Mouse (Mus musculus): Measurements from ENCODE around the gene Cd82. TPM values are rescaled to one million over a fixed set of nuclear protein-coding genes. Genes with fewer than 3 reads are reported as not detected.

The Cd82 gene
- polyA plus RNA-seq, 1 experiment from 2014 or later, result 8.1 TPM

DNA sequence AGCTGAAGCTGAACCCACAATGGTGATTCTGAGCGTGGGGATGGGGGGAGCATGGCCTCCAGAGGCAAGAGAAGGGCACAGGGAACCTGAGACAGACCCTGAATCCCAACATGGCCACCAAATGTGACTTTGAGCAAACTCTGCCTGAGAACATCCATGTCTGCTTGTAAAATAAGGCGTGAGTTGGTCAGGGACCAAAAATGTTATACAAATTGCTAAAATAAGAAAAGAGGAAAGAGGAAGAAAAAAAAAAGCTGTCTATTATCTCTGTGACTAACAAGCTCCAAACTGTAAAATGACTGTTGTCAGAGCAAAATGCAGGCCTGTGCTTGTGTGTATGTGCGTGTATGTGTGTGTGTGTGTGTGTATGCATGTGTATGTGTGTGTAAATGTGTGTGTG lies 30.6 kb upstream of the Cd82 start:
- Histone ChIP-seq H3K27me3 (ENCODE audit: control insufficient read depth, insufficient read depth, low read length) (no peaks in the 10 kb centered on the region), H3K4me1 (ENCODE audit: control insufficient read depth, insufficient read depth, low read length) (no peaks in the 10 kb centered on the region), H3K36me3 (ENCODE audit: control insufficient read depth, insufficient read depth, low read length) (no peaks in the 10 kb centered on the region), H3K9ac (replicated peaks; ENCODE audit: low read depth, low read length) (no peak overlapping the region), H3K4me3 (ENCODE audit: low read depth, low read length) (no peak overlapping the region), H3K4me2 (ENCODE audit: low read depth, low read length) (no peak overlapping the region), H3K9me3 (ENCODE audit: control insufficient read depth, low read length) (no peaks in the 10 kb centered on the region), H3K27ac (ENCODE audit: low read depth, low read length) (no peak overlapping the region)
- ATAC-seq (ENCODE audit: low read depth), result no peak
- WGBS, result 71% methylated on average over 3 of the region's 3 CpGs

GRCm38 (mm10) chr2:93490516-93490915 lies 27.6 kb upstream of the Cd82 start:
- Histone ChIP-seq H3K4me1 (ENCODE audit: control insufficient read depth, insufficient read depth, low read length) (no peaks in the 10 kb centered on the region), H3K9ac (replicated peaks; ENCODE audit: low read depth, low read length) (no peak overlapping the region), H3K36me3 (ENCODE audit: control insufficient read depth, insufficient read depth, low read length) (no peaks in the 10 kb centered on the region), H3K4me2 (ENCODE audit: low read depth, low read length) (no peak overlapping the region), H3K27me3 (ENCODE audit: control insufficient read depth, insufficient read depth, low read length) (no peaks in the 10 kb centered on the region), H3K4me3 (ENCODE audit: low read depth, low read length) (no peak overlapping the region), H3K9me3 (ENCODE audit: control insufficient read depth, low read length) (no peaks in the 10 kb centered on the region), H3K27ac (ENCODE audit: low read depth, low read length) (no peak overlapping the region)
- 85% methylated on average over 2 of the region's 2 CpGs for WGBS
- no peak for ATAC-seq (ENCODE audit: low read depth)

GRCm38 (mm10) chr2:93488911-93489587 lies 26.1 kb upstream of the Cd82 start:
- Histone ChIP-seq H3K4me2 (ENCODE audit: low read depth, low read length) (no peak overlapping the region), H3K4me1 (ENCODE audit: control insufficient read depth, insufficient read depth, low read length) (no peaks in the 10 kb centered on the region), H3K36me3 (ENCODE audit: control insufficient read depth, insufficient read depth, low read length) (no peaks in the 10 kb centered on the region), H3K4me3 (ENCODE audit: low read depth, low read length) (no peak overlapping the region), H3K27me3 (ENCODE audit: control insufficient read depth, insufficient read depth, low read length) (no peaks in the 10 kb centered on the region), H3K9ac (replicated peaks; ENCODE audit: low read depth, low read length) (no peak overlapping the region), H3K9me3 (ENCODE audit: control insufficient read depth, low read length) (no peaks in the 10 kb centered on the region), H3K27ac (ENCODE audit: low read depth, low read length) (no peak overlapping the region)
- peak; percentile 61; the same call in 1 of the 2 replicates for ATAC-seq (ENCODE audit: low read depth)
- 23% methylated on average over 19 of the region's 19 CpGs for WGBS

- Histone ChIP-seq H3K27me3 (ENCODE audit: control insufficient read depth, insufficient read depth, low read length) (no peaks in the 10 kb centered on the region), H3K9me3 (ENCODE audit: control insufficient read depth, low read length) (no peaks in the 10 kb centered on the region), H3K27ac (ENCODE audit: low read depth, low read length) (no peak overlapping the region), H3K4me3 (ENCODE audit: low read depth, low read length) (no peak overlapping the region), H3K4me1 (ENCODE audit: control insufficient read depth, insufficient read depth, low read length) (no peaks in the 10 kb centered on the region), H3K4me2 (ENCODE audit: low read depth, low read length) (no peak overlapping the region), H3K36me3 (ENCODE audit: control insufficient read depth, insufficient read depth, low read length) (no peaks in the 10 kb centered on the region), H3K9ac (replicated peaks; ENCODE audit: low read depth, low read length) (no peak overlapping the region)
- WGBS, result 53% methylated on average over 9 of the region's 9 CpGs
- no peak for ATAC-seq (ENCODE audit: low read depth)
These were observed 22.5 kb upstream of the Cd82 start for GRCm38 (mm10) chr2:93485459-93485858.

DNA sequence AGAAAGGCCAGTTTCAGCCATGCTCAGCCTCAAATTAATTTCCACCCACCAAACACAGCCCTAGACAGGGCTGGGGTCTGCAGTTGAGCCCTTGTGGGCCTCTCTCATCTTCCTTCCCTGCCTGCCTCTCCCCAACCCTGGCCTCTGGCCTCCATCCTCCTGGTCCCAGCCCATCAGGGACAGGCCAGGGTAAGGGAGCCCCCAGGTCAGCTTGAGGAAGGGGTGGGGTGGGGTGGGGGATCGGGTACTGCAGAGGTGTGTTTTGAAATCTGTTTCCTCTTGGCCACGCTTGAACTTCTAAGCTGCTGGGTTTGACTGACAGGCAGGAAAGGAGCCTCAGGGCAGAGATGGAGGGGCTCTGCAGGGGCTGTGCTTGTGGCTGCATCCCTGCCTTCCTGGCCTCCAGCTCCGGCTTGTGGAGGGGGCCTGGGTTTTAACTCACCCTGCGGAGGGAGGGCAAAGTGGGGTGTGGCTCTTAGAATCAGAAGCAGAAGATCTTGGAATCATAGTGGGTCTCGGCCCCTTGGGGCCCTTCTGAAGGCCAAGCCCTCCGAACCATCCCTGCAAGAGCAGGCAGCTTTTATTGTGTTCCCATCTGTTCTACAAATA lies 19.2 kb upstream of the Cd82 start:
- H3K4me3 ChIP-seq (ENCODE audit: low read depth, low read length), result no peak overlapping the region

DNA sequence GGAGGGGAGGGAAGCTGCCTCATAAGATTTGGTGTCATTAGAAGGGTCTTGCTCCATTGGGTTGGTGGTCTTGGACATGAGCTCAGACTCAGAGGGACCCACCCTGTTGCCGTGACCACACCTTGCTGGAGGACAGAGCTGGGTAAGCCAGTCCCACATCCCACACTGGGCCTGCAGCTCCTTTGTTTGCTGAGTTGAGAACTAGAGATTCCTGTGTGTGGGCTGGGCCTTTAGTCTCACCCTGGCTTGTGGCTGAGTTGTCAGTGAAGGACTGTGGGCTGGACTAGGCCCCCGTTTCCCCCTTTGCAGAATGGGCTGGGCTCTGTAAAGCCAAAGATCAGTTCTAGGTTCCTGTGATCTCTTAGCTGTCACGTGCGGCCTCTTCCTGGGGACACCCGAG lies 15.8 kb upstream of the Cd82 start:
- Histone ChIP-seq H3K27ac (ENCODE audit: low read depth, low read length) (no peak overlapping the region), H3K4me2 (ENCODE audit: low read depth, low read length) (no peak overlapping the region), H3K4me1 (ENCODE audit: control insufficient read depth, insufficient read depth, low read length) (no peaks in the 10 kb centered on the region), H3K9ac (replicated peaks; ENCODE audit: low read depth, low read length) (no peak overlapping the region), H3K4me3 (ENCODE audit: low read depth, low read length) (no peak overlapping the region), H3K36me3 (ENCODE audit: control insufficient read depth, insufficient read depth, low read length) (no peaks in the 10 kb centered on the region), H3K9me3 (ENCODE audit: control insufficient read depth, low read length) (no peaks in the 10 kb centered on the region), H3K27me3 (ENCODE audit: control insufficient read depth, insufficient read depth, low read length) (peaks cover 5% of the 10 kb centered on the region; the same call in 1 of the 2 replicates)
- no peak for ATAC-seq (ENCODE audit: low read depth)
- WGBS, result 84% methylated on average over 5 of the region's 5 CpGs

More for the DNA sequence above, 19.2 kb upstream of the Cd82 start:
- no peaks in the 10 kb centered on the region for H3K36me3 ChIP-seq (ENCODE audit: control insufficient read depth, insufficient read depth, low read length)
- H3K4me1 ChIP-seq (ENCODE audit: control insufficient read depth, insufficient read depth, low read length), result no peaks in the 10 kb centered on the region
- H3K4me2 ChIP-seq (ENCODE audit: low read depth, low read length), result no peak overlapping the region
- ATAC-seq (ENCODE audit: low read depth), result no peak
- no peaks in the 10 kb centered on the region for H3K27me3 ChIP-seq (ENCODE audit: control insufficient read depth, insufficient read depth, low read length)
- 50% methylated on average over 6 of the region's 6 CpGs for WGBS
- no peak overlapping the region for H3K27ac ChIP-seq (ENCODE audit: low read depth, low read length)
- no peak overlapping the region for H3K9ac ChIP-seq (replicated peaks; ENCODE audit: low read depth, low read length)
- H3K9me3 ChIP-seq (ENCODE audit: control insufficient read depth, low read length), result no peaks in the 10 kb centered on the region

GRCm38 (mm10) chr2:93477519-93477918 lies 14.6 kb upstream of the Cd82 start:
- ATAC-seq (ENCODE audit: low read depth), result no peak
- no peak overlapping the region for H3K9ac ChIP-seq (replicated peaks; ENCODE audit: low read depth, low read length)
- H3K9me3 ChIP-seq (ENCODE audit: control insufficient read depth, low read length), result no peaks in the 10 kb centered on the region
- no peak overlapping the region for H3K27ac ChIP-seq (ENCODE audit: low read depth, low read length)
- H3K4me1 ChIP-seq (ENCODE audit: control insufficient read depth, insufficient read depth, low read length), result no peaks in the 10 kb centered on the region
- no peak overlapping the region for H3K4me2 ChIP-seq (ENCODE audit: low read depth, low read length)
- no peak overlapping the region for H3K4me3 ChIP-seq (ENCODE audit: low read depth, low read length)
- H3K36me3 ChIP-seq (ENCODE audit: control insufficient read depth, insufficient read depth, low read length), result no peaks in the 10 kb centered on the region
- WGBS, result 45% methylated on average over 7 of the region's 7 CpGs
- peaks cover 5% of the 10 kb centered on the region; the same call in 1 of the 2 replicates for H3K27me3 ChIP-seq (ENCODE audit: control insufficient read depth, insufficient read depth, low read length)

DNA sequence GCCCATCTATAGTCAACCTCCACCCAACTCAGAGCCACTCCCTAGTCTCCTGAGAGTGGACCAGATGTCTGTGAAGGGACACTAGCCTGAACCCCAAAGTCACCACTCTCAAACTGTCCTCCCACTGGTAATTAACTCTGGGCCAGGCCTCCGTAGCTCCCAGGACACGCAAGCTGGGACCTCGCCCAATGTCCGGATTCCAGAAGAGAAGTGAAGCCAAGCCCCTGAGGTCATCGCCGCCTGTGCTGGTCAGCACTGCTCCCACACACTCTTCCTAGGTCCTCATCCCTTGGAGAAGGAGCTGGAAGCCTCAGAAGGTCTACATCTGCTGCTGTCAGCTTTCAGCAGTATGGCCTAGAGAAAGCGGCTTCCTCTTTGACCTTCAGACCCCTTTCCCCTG lies 13.5 kb upstream of the Cd82 start:
- Histone ChIP-seq H3K27me3 (ENCODE audit: control insufficient read depth, insufficient read depth, low read length) (peaks cover 5% of the 10 kb centered on the region; the same call in 1 of the 2 replicates), H3K36me3 (ENCODE audit: control insufficient read depth, insufficient read depth, low read length) (no peaks in the 10 kb centered on the region), H3K9me3 (ENCODE audit: control insufficient read depth, low read length) (no peaks in the 10 kb centered on the region), H3K4me2 (ENCODE audit: low read depth, low read length) (no peak overlapping the region), H3K9ac (replicated peaks; ENCODE audit: low read depth, low read length) (no peak overlapping the region), H3K4me1 (ENCODE audit: control insufficient read depth, insufficient read depth, low read length) (no peaks in the 10 kb centered on the region), H3K4me3 (ENCODE audit: low read depth, low read length) (no peak overlapping the region), H3K27ac (ENCODE audit: low read depth, low read length) (no peak overlapping the region)
- 88% methylated on average over 7 of the region's 7 CpGs for WGBS
- ATAC-seq (ENCODE audit: low read depth), result no peak

GRCm38 (mm10) chr2:93475040-93475439 lies 12.1 kb upstream of the Cd82 start:
- under 1% methylated on average over 11 of the region's 11 CpGs for WGBS

More at GRCm38 (mm10) chr2:93475040-93475439, 12.1 kb upstream of the Cd82 start:
- H3K9me3 ChIP-seq (ENCODE audit: control insufficient read depth, low read length), result no peaks in the 10 kb centered on the region
- H3K4me3 ChIP-seq (ENCODE audit: low read depth, low read length), result no peak overlapping the region
- H3K4me1 ChIP-seq (ENCODE audit: control insufficient read depth, insufficient read depth, low read length), result no peaks in the 10 kb centered on the region; the same call in 1 of the 2 replicates
- no peak overlapping the region for H3K4me2 ChIP-seq (ENCODE audit: low read depth, low read length)
- ATAC-seq (ENCODE audit: low read depth), result peak; percentile 52
- peaks cover 5% of the 10 kb centered on the region; the same call in 1 of the 2 replicates for H3K27me3 ChIP-seq (ENCODE audit: control insufficient read depth, insufficient read depth, low read length)
- no peak overlapping the region for H3K27ac ChIP-seq (ENCODE audit: low read depth, low read length)
- no peak overlapping the region for H3K9ac ChIP-seq (replicated peaks; ENCODE audit: low read depth, low read length)
- no peaks in the 10 kb centered on the region for H3K36me3 ChIP-seq (ENCODE audit: control insufficient read depth, insufficient read depth, low read length)

Data from neural tube, embryonic 14.5 days (tissue).